Mouse (Mus musculus): ENCODE data around the gene Cdc42ep2.

Gene Cdc42ep2

GRCm38 (mm10) chr19:5924713-5925093, at the start of gene Cdc42ep2:
Cdc42ep2 (minus strand) TSS chr19:5924816.
- DNase-seq (ENCODE audit: low spot score in 2 of 2), result peak; percentile 86 to 91

- DNase-seq (ENCODE audit: low spot score in 2 of 2), result no peak
Measured at GRCm38 (mm10) chr19:5967664-5968063, 43.0 kb upstream of the Cdc42ep2 start.

- DNase-seq (ENCODE audit: low spot score in 2 of 2), result no peak
Measured at GRCm38 (mm10) chr19:5966786-5967185, 42.2 kb upstream of the Cdc42ep2 start.

- DNase-seq (ENCODE audit: low spot score in 2 of 2), result no peak
Measured at GRCm38 (mm10) chr19:5965910-5966309, 41.3 kb upstream of the Cdc42ep2 start.

- DNase-seq (ENCODE audit: low spot score in 2 of 2), result peak; percentile 71 to 81
Measured at GRCm38 (mm10) chr19:5965280-5965679, 40.7 kb upstream of the Cdc42ep2 start.

- no peak for DNase-seq (ENCODE audit: low spot score in 2 of 2)
Measured at GRCm38 (mm10) chr19:5964804-5965203, 40.2 kb upstream of the Cdc42ep2 start.

GRCm38 (mm10) chr19:5963883-5964562, 39.4 kb upstream of the Cdc42ep2 start, which contains the start of gene Pola2:
Pola2 (minus strand) TSS chr19:5964202.
- peak; percentile 87 to 90 for DNase-seq (ENCODE audit: low spot score in 2 of 2)

GRCm38 (mm10) chr19:5962651-5963050, 38.0 kb upstream of the Cdc42ep2 start:
- DNase-seq (ENCODE audit: low spot score in 2 of 2), result no peak

- DNase-seq (ENCODE audit: low spot score in 2 of 2), result no peak
Measured at GRCm38 (mm10) chr19:5957371-5957770, 32.8 kb upstream of the Cdc42ep2 start.

GRCm38 (mm10) chr19:5956685-5957084, 32.1 kb upstream of the Cdc42ep2 start:
- peak; percentile 53 to 74 for DNase-seq (ENCODE audit: low spot score in 2 of 2)

- DNase-seq (ENCODE audit: low spot score in 2 of 2), result no peak
Measured at GRCm38 (mm10) chr19:5955704-5956670, 31.4 kb upstream of the Cdc42ep2 start.

GRCm38 (mm10) chr19:5954936-5955335, 30.3 kb upstream of the Cdc42ep2 start:
- no peak for DNase-seq (ENCODE audit: low spot score in 2 of 2)

GRCm38 (mm10) chr19:5954031-5954710, 29.6 kb upstream of the Cdc42ep2 start:
- no peak for DNase-seq (ENCODE audit: low spot score in 2 of 2)

- no peak for DNase-seq (ENCODE audit: low spot score in 2 of 2)
Measured at GRCm38 (mm10) chr19:5953201-5953770, 28.7 kb upstream of the Cdc42ep2 start.

GRCm38 (mm10) chr19:5952071-5952691, 27.6 kb upstream of the Cdc42ep2 start:
- DNase-seq (ENCODE audit: low spot score in 2 of 2), result no peak

- no peak for DNase-seq (ENCODE audit: low spot score in 2 of 2)
Measured at GRCm38 (mm10) chr19:5951631-5952030, 27.0 kb upstream of the Cdc42ep2 start.

GRCm38 (mm10) chr19:5950218-5950617, 25.6 kb upstream of the Cdc42ep2 start:
- no peak for DNase-seq (ENCODE audit: low spot score in 2 of 2)

GRCm38 (mm10) chr19:5945891-5946290, 21.3 kb upstream of the Cdc42ep2 start:
- DNase-seq (ENCODE audit: low spot score in 2 of 2), result no peak

- no peak for DNase-seq (ENCODE audit: low spot score in 2 of 2)
Measured at GRCm38 (mm10) chr19:5945027-5945426, 20.4 kb upstream of the Cdc42ep2 start.

- DNase-seq (ENCODE audit: low spot score in 2 of 2), result no peak
Measured at GRCm38 (mm10) chr19:5944145-5944544, 19.5 kb upstream of the Cdc42ep2 start.

- no peak for DNase-seq (ENCODE audit: low spot score in 2 of 2)
Measured at GRCm38 (mm10) chr19:5943404-5943803, 18.8 kb upstream of the Cdc42ep2 start.

All from natural killer cell, adult 2 months (primary cell).